Mouse (Mus musculus) bone marrow macrophage, adult 2 months (primary cell): ENCODE data around the gene Lrrc57.

Experiments used
- CTCF ChIP-seq: IDR thresholded peaks from 2 replicates; pipeline ENCODE4 v1.5.1; 2012; ENCODE audit warnings: low read depth, mild to moderate bottlenecking, low read length, moderate library complexity
- POLR2A ChIP-seq: IDR thresholded peaks from 2 replicates; pipeline ENCODE4 v1.6.1; 2012; ENCODE audit warnings: mild to moderate bottlenecking, low read depth, low read length, borderline replicate concordance

GRCm38 (mm10) chr2:120571081-120571480 lies 38.2 kb downstream of the Lrrc57 start:
- TF ChIP-seq POLR2A (no peak), CTCF (no peak)
